Mouse (Mus musculus) limb, embryonic 15.5 days (tissue): ENCODE data around the gene Mctp2. TPM values are rescaled to one million over a fixed set of nuclear protein-coding genes. Genes with fewer than 3 reads are reported as not detected.

ENCODE experiments used
- ATAC-seq: fragments of 200-750 bp; cut with Nextera tagmentation; 2 replicates; pipeline ENCODE4 v1.8.0; 2017; ENCODE audit warnings: low read depth, moderate TSS enrichment; ENCODE audit not compliant: insufficient number of reproducible peaks, low FRiP score, low TSS enrichment
- H3K27ac ChIP-seq: fragments of 300-500 bp; sonication (generic); 2 replicates; pipeline ENCODE4 v1.5.1; 2015; ENCODE audit warnings: moderate library complexity, mild to moderate bottlenecking, inconsistent platforms
- H3K27me3 ChIP-seq: fragments of 300-500 bp; sonication (generic); 2 replicates; pipeline ENCODE4 v1.6.1; 2015; ENCODE audit warnings: inconsistent platforms
- H3K36me3 ChIP-seq: fragments of 300-500 bp; sonication (generic); 2 replicates; pipeline ENCODE4 v1.6.1; 2015; ENCODE audit warnings: inconsistent platforms
- H3K4me1 ChIP-seq: fragments of 300-500 bp; sonication (generic); 2 replicates; pipeline ENCODE4 v1.6.1; 2015; ENCODE audit warnings: inconsistent platforms
- H3K4me2 ChIP-seq: fragments of 300-500 bp; sonication (generic); 2 replicates; pipeline ENCODE4 v1.6.1; 2015; ENCODE audit warnings: mild to moderate bottlenecking, inconsistent platforms
- H3K4me3 ChIP-seq: fragments of 300-500 bp; sonication (generic); 2 replicates; pipeline ENCODE4 v1.5.1; 2015; ENCODE audit warnings: mild to moderate bottlenecking, inconsistent platforms
- H3K9ac ChIP-seq: fragments of 300-500 bp; sonication (generic); 2 replicates; pipeline ENCODE4 v1.6.1; 2015; ENCODE audit warnings: inconsistent platforms
- H3K9me3 ChIP-seq: fragments of 300-500 bp; sonication (generic); 2 replicates; pipeline ENCODE4 v1.6.1; 2016; ENCODE audit warnings: inconsistent platforms
- WGBS: fragments of 180-500 bp; shearing (Covaris S2); methylation state at CpG from one replicate; pipeline ENCODE4 v1.1.7; 2015; 5-methylcytosine and 5-hydroxymethylcytosine counted together
- polyA plus RNA-seq: library from polyadenylated mRNA; unstranded; fragments of >200 nt; fragmentation: Nextera tagmentation; extraction: Ambion mirVana; gene quantifications from 2 replicates; pipeline ENCODE4 v1.2.1, GENCODE M21; 2015

Gene Mctp2
- polyA plus RNA-seq, result 1.2 and 1.3 TPM in 2 replicates

- H3K36me3 ChIP-seq, result no peaks in the 10 kb centered on the region
- no peaks in the 10 kb centered on the region for H3K9me3 ChIP-seq
- 0 out of 2 replicates have a peak, but pooled peaks have one; percentile 61 for ATAC-seq
- no peaks in the 10 kb centered on the region for H3K27me3 ChIP-seq
- H3K4me2 ChIP-seq, result peak within 1 kb of the TSS; percentile 95
- H3K4me1 ChIP-seq, result peaks cover 13% of the 10 kb centered on the region
- H3K4me3 ChIP-seq, result peak within 1 kb of the TSS; percentile 56
- H3K9ac ChIP-seq, result peak within 1 kb of the TSS; percentile 48
- under 1% methylated on average over 28 of the region's 28 CpGs for whole genome bisulfite sequencing
- 0 out of 2 replicates have a peak within 1 kb of the TSS, but pooled peaks have one; percentile 2 for H3K27ac ChIP-seq
Observed at GRCm38 (mm10) chr7:72306382-72306841, at the start of gene Mctp2. TSS of gene Mctp2 (minus strand) at chr7:72306608.

- no peaks in the 10 kb centered on the region for H3K36me3 ChIP-seq
- no peak for ATAC-seq
- no peaks in the 10 kb centered on the region for H3K9me3 ChIP-seq
- H3K27me3 ChIP-seq, result no peaks in the 10 kb centered on the region
- H3K9ac ChIP-seq, result no peak overlapping the region
- no peak overlapping the region for H3K4me3 ChIP-seq
- H3K4me1 ChIP-seq, result no peaks in the 10 kb centered on the region
- no peak overlapping the region for H3K27ac ChIP-seq
- no peak overlapping the region for H3K4me2 ChIP-seq
Observed at GRCm38 (mm10) chr7:72345901-72346300, 39.5 kb upstream of the Mctp2 start.

- ATAC-seq, result no peak
- no peak overlapping the region for H3K4me2 ChIP-seq
- H3K27ac ChIP-seq, result no peak overlapping the region
- H3K9ac ChIP-seq, result no peak overlapping the region
- no peaks in the 10 kb centered on the region for H3K9me3 ChIP-seq
- H3K36me3 ChIP-seq, result no peaks in the 10 kb centered on the region
- no peaks in the 10 kb centered on the region for H3K4me1 ChIP-seq
- 65% methylated on average over 2 of the region's 2 CpGs for WGBS
- H3K4me3 ChIP-seq, result no peak overlapping the region
- H3K27me3 ChIP-seq, result no peaks in the 10 kb centered on the region
Observed at GRCm38 (mm10) chr7:72343751-72344150, 37.3 kb upstream of the Mctp2 start.

- no peaks in the 10 kb centered on the region for H3K4me1 ChIP-seq
- no peaks in the 10 kb centered on the region for H3K36me3 ChIP-seq
- no peak overlapping the region for H3K9ac ChIP-seq
- no peaks in the 10 kb centered on the region for H3K27me3 ChIP-seq
- WGBS, result 60% methylated on average over 2 of the region's 2 CpGs
- no peak overlapping the region for H3K4me2 ChIP-seq
- no peak for ATAC-seq
- H3K27ac ChIP-seq, result no peak overlapping the region
- H3K4me3 ChIP-seq, result no peak overlapping the region
- no peaks in the 10 kb centered on the region for H3K9me3 ChIP-seq
Observed at GRCm38 (mm10) chr7:72342822-72343221, 36.4 kb upstream of the Mctp2 start.

- H3K9me3 ChIP-seq, result no peaks in the 10 kb centered on the region
- H3K4me2 ChIP-seq, result no peak overlapping the region
- WGBS, result 70% methylated on average over 5 of the region's 5 CpGs
- no peaks in the 10 kb centered on the region for H3K36me3 ChIP-seq
- H3K9ac ChIP-seq, result no peak overlapping the region
- H3K4me1 ChIP-seq, result no peaks in the 10 kb centered on the region
- H3K4me3 ChIP-seq, result no peak overlapping the region
- no peaks in the 10 kb centered on the region for H3K27me3 ChIP-seq
- ATAC-seq, result no peak
- H3K27ac ChIP-seq, result no peak overlapping the region
Observed at GRCm38 (mm10) chr7:72325961-72326360, 19.6 kb upstream of the Mctp2 start.

GRCm38 (mm10) chr7:72320906-72321305 is 14.5 kb upstream of the Mctp2 start:
- Histone ChIP-seq H3K4me1 (no peaks in the 10 kb centered on the region), H3K4me3 (no peak overlapping the region), H3K27me3 (no peaks in the 10 kb centered on the region), H3K9me3 (no peaks in the 10 kb centered on the region), H3K27ac (no peak overlapping the region), H3K36me3 (no peaks in the 10 kb centered on the region), H3K4me2 (no peak overlapping the region), H3K9ac (no peak overlapping the region)
- WGBS, result 71% methylated on average over 4 of the region's 4 CpGs
- ATAC-seq, result no peak

- ATAC-seq, result no peak
- 42% methylated on average over 4 of the region's 4 CpGs for WGBS
- H3K27me3 ChIP-seq, result no peaks in the 10 kb centered on the region
- H3K9me3 ChIP-seq, result no peaks in the 10 kb centered on the region
- H3K4me1 ChIP-seq, result no peaks in the 10 kb centered on the region
- H3K9ac ChIP-seq, result no peak overlapping the region
- no peaks in the 10 kb centered on the region for H3K36me3 ChIP-seq
- no peak overlapping the region for H3K4me2 ChIP-seq
- H3K4me3 ChIP-seq, result no peak overlapping the region
- no peak overlapping the region for H3K27ac ChIP-seq
Observed at GRCm38 (mm10) chr7:72320441-72320840, 14.0 kb upstream of the Mctp2 start.

GRCm38 (mm10) chr7:72314395-72315060 is 8.1 kb upstream of the Mctp2 start:
- Histone ChIP-seq H3K4me2 (no peak overlapping the region), H3K4me1 (no peaks in the 10 kb centered on the region), H3K9me3 (no peaks in the 10 kb centered on the region), H3K9ac (no peak overlapping the region), H3K27me3 (no peaks in the 10 kb centered on the region), H3K4me3 (no peak overlapping the region), H3K27ac (no peak overlapping the region), H3K36me3 (no peaks in the 10 kb centered on the region)
- ATAC-seq, result no peak
- WGBS, result 86% methylated on average over 9 of the region's 9 CpGs

- 53% methylated on average over 3 of the region's 3 CpGs for WGBS
- Histone ChIP-seq H3K4me2 (no peak overlapping the region), H3K9ac (no peak overlapping the region)
Observed at GRCm38 (mm10) chr7:72313908-72314307, 7.5 kb upstream of the Mctp2 start.

GRCm38 (mm10) chr7:72311582-72311981 is 5.2 kb upstream of the Mctp2 start:
- no peak overlapping the region for H3K9ac ChIP-seq
- 60% methylated on average over 8 of the region's 8 CpGs for WGBS
- no peaks in the 10 kb centered on the region for H3K9me3 ChIP-seq
- ATAC-seq, result no peak
- no peak overlapping the region for H3K27ac ChIP-seq
- no peak overlapping the region for H3K4me2 ChIP-seq
- peaks cover 2% of the 10 kb centered on the region; the same call in 1 of the 2 replicates for H3K4me1 ChIP-seq
- no peak overlapping the region for H3K4me3 ChIP-seq
- H3K27me3 ChIP-seq, result no peaks in the 10 kb centered on the region
- H3K36me3 ChIP-seq, result no peaks in the 10 kb centered on the region

More at GRCm38 (mm10) chr7:72313908-72314307, 7.5 kb upstream of the Mctp2 start:
- H3K27me3 ChIP-seq, result no peaks in the 10 kb centered on the region
- no peak for ATAC-seq
- H3K4me3 ChIP-seq, result no peak overlapping the region
- H3K27ac ChIP-seq, result no peak overlapping the region
- H3K4me1 ChIP-seq, result no peaks in the 10 kb centered on the region
- H3K36me3 ChIP-seq, result no peaks in the 10 kb centered on the region
- H3K9me3 ChIP-seq, result no peaks in the 10 kb centered on the region

- 83% methylated on average over 5 of the region's 5 CpGs for WGBS
- H3K27me3 ChIP-seq, result no peaks in the 10 kb centered on the region
- H3K9me3 ChIP-seq, result no peaks in the 10 kb centered on the region
- H3K27ac ChIP-seq, result no peak overlapping the region
- no peaks in the 10 kb centered on the region for H3K36me3 ChIP-seq
- ATAC-seq, result no peak
- H3K4me2 ChIP-seq, result no peak overlapping the region
- no peak overlapping the region for H3K4me3 ChIP-seq
- no peak overlapping the region for H3K9ac ChIP-seq
- peaks cover 13% of the 10 kb centered on the region for H3K4me1 ChIP-seq
Observed at GRCm38 (mm10) chr7:72308078-72308477, 1.7 kb upstream of the Mctp2 start.

GRCm38 (mm10) chr7:72306847-72307246 is 439 bp upstream of the Mctp2 start:
- no peak for ATAC-seq
- H3K4me3 ChIP-seq, result peak overlapping the region; percentile 56

More at GRCm38 (mm10) chr7:72306847-72307246, 439 bp upstream of the Mctp2 start:
- Histone ChIP-seq H3K4me1 (peaks cover 13% of the 10 kb centered on the region), H3K27ac (0 out of 2 replicates have a peak overlapping the region, but pooled peaks have one; percentile 2), H3K9ac (peak overlapping the region; percentile 48), H3K9me3 (no peaks in the 10 kb centered on the region), H3K27me3 (no peaks in the 10 kb centered on the region), H3K36me3 (no peaks in the 10 kb centered on the region), H3K4me2 (peak overlapping the region; percentile 95)
- 8% methylated on average over 7 of the region's 7 CpGs for WGBS
